Mouse (Mus musculus) limb, embryonic 15.5 days (tissue): ENCODE results near the gene Fam169b. TPM values are rescaled to one million over a fixed set of nuclear protein-coding genes. Genes with fewer than 3 reads are reported as not detected.

Source experiments
- ATAC-seq: fragments of 200-750 bp; cut with Nextera tagmentation; 2 replicates; pipeline ENCODE4 v1.8.0; 2017; ENCODE audit warnings: low read depth, moderate TSS enrichment; ENCODE audit not compliant: insufficient number of reproducible peaks, low FRiP score, low TSS enrichment
- H3K27ac ChIP-seq: fragments of 300-500 bp; sonication (generic); 2 replicates; pipeline ENCODE4 v1.5.1; 2015; ENCODE audit warnings: moderate library complexity, mild to moderate bottlenecking, inconsistent platforms
- H3K27me3 ChIP-seq: fragments of 300-500 bp; sonication (generic); 2 replicates; pipeline ENCODE4 v1.6.1; 2015; ENCODE audit warnings: inconsistent platforms
- H3K36me3 ChIP-seq: fragments of 300-500 bp; sonication (generic); 2 replicates; pipeline ENCODE4 v1.6.1; 2015; ENCODE audit warnings: inconsistent platforms
- H3K4me1 ChIP-seq: fragments of 300-500 bp; sonication (generic); 2 replicates; pipeline ENCODE4 v1.6.1; 2015; ENCODE audit warnings: inconsistent platforms
- H3K4me2 ChIP-seq: fragments of 300-500 bp; sonication (generic); 2 replicates; pipeline ENCODE4 v1.6.1; 2015; ENCODE audit warnings: mild to moderate bottlenecking, inconsistent platforms
- H3K4me3 ChIP-seq: fragments of 300-500 bp; sonication (generic); 2 replicates; pipeline ENCODE4 v1.5.1; 2015; ENCODE audit warnings: mild to moderate bottlenecking, inconsistent platforms
- H3K9ac ChIP-seq: fragments of 300-500 bp; sonication (generic); 2 replicates; pipeline ENCODE4 v1.6.1; 2015; ENCODE audit warnings: inconsistent platforms
- H3K9me3 ChIP-seq: fragments of 300-500 bp; sonication (generic); 2 replicates; pipeline ENCODE4 v1.6.1; 2016; ENCODE audit warnings: inconsistent platforms
- WGBS: fragments of 180-500 bp; shearing (Covaris S2); methylation state at CpG from one replicate; pipeline ENCODE4 v1.1.7; 2015; 5-methylcytosine and 5-hydroxymethylcytosine counted together
- polyA plus RNA-seq: library from polyadenylated mRNA; unstranded; fragments of >200 nt; fragmentation: Nextera tagmentation; extraction: Ambion mirVana; gene quantifications from 2 replicates; pipeline ENCODE4 v1.2.1, GENCODE M21; 2015

The Fam169b gene
- polyA plus RNA-seq, 1 experiment from 2014 or later: 0.96 TPM

DNA sequence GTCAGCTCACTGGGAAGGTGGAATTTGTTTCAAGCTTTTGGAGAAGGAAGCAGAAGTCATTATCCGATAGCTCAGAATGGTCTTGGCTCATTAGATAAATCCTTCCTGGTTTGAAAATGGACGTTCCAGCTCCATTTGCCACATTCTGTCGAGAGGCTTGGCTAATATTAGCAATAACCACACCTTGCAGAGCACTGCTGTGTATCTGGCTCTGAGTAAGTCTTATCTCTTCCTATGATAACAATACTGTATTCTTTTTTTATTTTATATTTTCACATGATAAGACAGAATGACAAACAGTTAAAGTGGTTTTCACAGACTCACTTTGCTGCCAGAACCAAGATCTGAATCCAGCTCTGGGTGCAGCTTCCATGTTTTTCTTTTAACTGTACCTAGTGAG lies 113.1 kb downstream of the Fam169b start:
- Histone ChIP-seq H3K4me3 (no peak overlapping the region), H3K9ac (no peak overlapping the region), H3K4me2 (no peak overlapping the region), H3K9me3 (no peaks in the 10 kb centered on the region), H3K27me3 (peaks cover 4% of the 10 kb centered on the region; the same call in 1 of the 2 replicates), H3K27ac (no peak overlapping the region), H3K4me1 (peaks cover 6% of the 10 kb centered on the region), H3K36me3 (no peaks in the 10 kb centered on the region)
- no peak for ATAC-seq
- WGBS: 76% methylated on average over 3 of the region's 3 CpGs

DNA sequence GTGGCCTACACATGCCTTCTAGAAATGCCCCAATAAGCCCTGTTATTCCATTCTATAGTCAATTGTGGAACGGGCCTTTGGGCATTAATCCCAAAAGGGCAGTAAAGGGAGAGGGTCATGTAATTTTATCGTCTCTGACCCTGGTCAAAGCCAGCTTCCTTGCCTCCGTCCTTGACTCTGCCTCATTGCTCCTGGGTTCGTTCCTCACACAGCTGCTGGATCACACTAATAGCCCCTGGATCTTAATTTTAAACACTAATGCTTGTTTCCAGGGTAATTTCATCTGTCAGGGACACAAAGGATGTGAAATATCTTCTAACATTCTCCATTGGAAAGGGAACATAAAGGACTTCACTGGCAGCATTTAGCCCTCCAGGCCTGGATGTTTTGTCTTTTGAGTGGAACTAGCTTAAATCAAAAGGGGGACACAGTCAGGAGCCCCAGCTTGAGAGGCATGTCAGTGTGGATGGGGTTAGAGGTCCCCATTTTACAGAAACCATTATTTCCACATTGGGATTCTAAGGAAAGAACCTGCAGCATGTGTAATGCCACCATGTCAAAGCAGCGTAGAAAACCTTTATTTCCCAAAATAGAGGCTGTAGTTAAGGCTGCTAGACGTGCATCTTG lies 122.2 kb downstream of the Fam169b start:
- Histone ChIP-seq H3K27me3 (no peaks in the 10 kb centered on the region), H3K27ac (no peak overlapping the region), H3K4me3 (no peak overlapping the region), H3K9me3 (no peaks in the 10 kb centered on the region), H3K4me1 (no peaks in the 10 kb centered on the region), H3K36me3 (no peaks in the 10 kb centered on the region), H3K9ac (no peak overlapping the region), H3K4me2 (no peak overlapping the region)
- 55% methylated on average over 6 of the region's 6 CpGs for WGBS
- no peak for ATAC-seq

DNA sequence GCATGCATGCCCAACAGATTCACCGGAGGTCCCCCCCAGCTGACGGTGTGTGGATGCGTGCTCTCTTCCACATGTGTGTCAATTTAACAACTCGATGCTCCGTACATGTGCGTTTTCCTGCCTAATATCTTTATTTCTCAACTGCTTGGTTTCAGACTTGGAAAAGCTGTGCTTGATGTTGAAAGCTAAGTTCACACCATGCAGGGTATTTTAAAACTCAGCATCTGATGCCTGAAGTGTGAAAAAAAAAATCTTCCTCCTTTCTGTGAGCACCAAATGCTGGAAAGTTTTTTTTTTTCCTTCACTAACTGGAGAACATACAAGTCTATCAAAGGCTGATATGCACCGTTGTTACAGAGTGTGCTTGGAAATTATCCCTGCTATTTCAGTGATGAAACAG lies 126.9 kb downstream of the Fam169b start:
- Histone ChIP-seq H3K4me1 (no peaks in the 10 kb centered on the region), H3K4me2 (no peak overlapping the region), H3K36me3 (no peaks in the 10 kb centered on the region), H3K9me3 (no peaks in the 10 kb centered on the region), H3K4me3 (no peak overlapping the region), H3K27ac (no peak overlapping the region), H3K9ac (no peak overlapping the region), H3K27me3 (no peaks in the 10 kb centered on the region)
- WGBS: 76% methylated on average over 7 of the region's 7 CpGs
- no peak for ATAC-seq

DNA sequence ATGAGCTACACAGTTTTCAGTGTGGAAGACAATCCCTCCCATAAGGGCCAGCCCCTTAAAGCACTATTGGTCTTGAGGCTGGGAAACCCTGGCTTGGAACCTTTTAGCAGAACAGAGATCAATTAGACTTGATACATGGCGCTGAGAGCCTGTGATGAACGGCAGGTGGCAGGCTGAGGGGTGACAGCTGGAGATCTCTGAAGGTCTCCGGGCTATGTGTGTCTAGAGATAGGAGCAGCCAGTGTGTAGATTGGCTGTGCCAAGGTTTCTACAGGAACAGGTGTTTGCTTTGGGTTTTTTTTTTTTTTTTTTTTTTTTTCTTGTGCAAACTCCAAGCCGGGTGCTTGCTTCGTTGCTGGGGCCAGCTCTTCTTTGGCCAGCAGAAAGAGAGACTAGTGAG lies 135.0 kb downstream of the Fam169b start:
- H3K27me3 ChIP-seq: peaks cover 14% of the 10 kb centered on the region; the same call in 1 of the 2 replicates
- ATAC-seq: no peak
- no peak overlapping the region for H3K4me3 ChIP-seq
- no peak overlapping the region for H3K4me2 ChIP-seq
- 59% methylated on average over 5 of the region's 5 CpGs for WGBS
- H3K36me3 ChIP-seq: no peaks in the 10 kb centered on the region
- no peak overlapping the region for H3K27ac ChIP-seq
- H3K4me1 ChIP-seq: peaks cover 17% of the 10 kb centered on the region
- no peaks in the 10 kb centered on the region for H3K9me3 ChIP-seq
- no peak overlapping the region for H3K9ac ChIP-seq

Other genes starting within 250 kb of the Fam169b start
- 0.23 TPM in 1 of 2 replicates, not detected in the other for gene Pgpep1l, start 9.6 kb upstream of the Fam169b start, polyA plus RNA-seq